Mouse (Mus musculus) ES-E14 (cell line): ENCODE results near the gene Hp. TPM values are rescaled to one million over a fixed set of nuclear protein-coding genes. Genes with fewer than 3 reads are reported as not detected.
A peak's percentile ranks its signal among the peaks of the same experiment; 100 is the strongest.

Experiments
- DNase-seq: peaks from one replicate; pipeline ENCODE4 v3.0.0-alpha.2; 2013; ENCODE audit warnings: low read depth, low spot score
- H3K27ac ChIP-seq: 2 replicates; pipeline ENCODE4 v1.5.1; 2012; ENCODE audit warnings: low read depth, mild to moderate bottlenecking, low read length, moderate library complexity, mixed read lengths; ENCODE audit not compliant: poor library complexity, insufficient read depth, severe bottlenecking
- H3K36me3 ChIP-seq: 2 replicates; pipeline ENCODE4 v1.6.1; 2012; ENCODE audit warnings: mild to moderate bottlenecking, low read length, moderate library complexity, mixed read lengths; ENCODE audit not compliant: control insufficient read depth, poor library complexity, insufficient read depth, severe bottlenecking
- H3K4me1 ChIP-seq, 2 experiments: fragments of 150-350 bp in 1 of 2; sonication (generic) in 1 of 2; 2 replicates each; pipeline ENCODE4 v1.6.1; 2012; ENCODE audit warnings: low read length in 2 of 2, mild to moderate bottlenecking in 1 of 2, mixed read lengths in 1 of 2; ENCODE audit not compliant: control insufficient read depth in 2 of 2, insufficient read depth in 2 of 2, poor library complexity in 1 of 2
- H3K4me3 ChIP-seq, 2 experiments: fragments of 150-350 bp in 1 of 2; sonication (generic) in 1 of 2; 2 replicates each; pipeline ENCODE4 v1.5.1; 2012; ENCODE audit warnings: low read length in 2 of 2, low read depth in 1 of 2, mild to moderate bottlenecking in 1 of 2, mixed read lengths in 1 of 2; ENCODE audit not compliant: insufficient read depth in 1 of 2, poor library complexity in 1 of 2, severe bottlenecking in 1 of 2
- H3K9ac ChIP-seq: 2 replicates; pipeline ENCODE4 v1.6.1; 2012; ENCODE audit warnings: low read depth, mild to moderate bottlenecking, low read length, mixed read lengths; ENCODE audit not compliant: poor library complexity, insufficient read depth, severe bottlenecking
- H3K9me3 ChIP-seq: fragments of 150-350 bp; sonication (generic); 2 replicates; pipeline ENCODE4 v1.6.1; 2012; ENCODE audit warnings: low read depth, mild to moderate bottlenecking, low read length; ENCODE audit not compliant: control insufficient read depth, insufficient read depth
- CHD2 ChIP-seq: IDR thresholded peaks from 2 replicates; pipeline ENCODE4 v1.6.1; 2014; ENCODE audit warnings: mild to moderate bottlenecking, low read depth, low read length, inconsistent platforms
- HCFC1 ChIP-seq: IDR thresholded peaks from 2 replicates; pipeline ENCODE4 v1.6.1; 2012; ENCODE audit warnings: low read length, inconsistent platforms, borderline replicate concordance; ENCODE audit not compliant: insufficient read depth
- MAFK ChIP-seq: IDR thresholded peaks from 2 replicates; pipeline ENCODE4 v1.6.1; 2014; ENCODE audit warnings: mild to moderate bottlenecking, low read depth, low read length, inconsistent platforms; ENCODE audit not compliant: insufficient read depth
- ZC3H11A ChIP-seq: IDR thresholded peaks from 2 replicates; pipeline ENCODE4 v1.6.1; 2012; ENCODE audit warnings: low read depth, mild to moderate bottlenecking, inconsistent platforms, low read length, borderline replicate concordance
- ZNF384 ChIP-seq: IDR thresholded peaks from 2 replicates; pipeline ENCODE4 v1.6.1; 2012; ENCODE audit warnings: low read depth, low read length, inconsistent platforms
- in situ Hi-C, 2 experiments: fragments of 600-800 bp; cut with MboI; formaldehyde crosslinking; loops; one replicate each; pipeline ENCODE4 v1.15.1; 2025; ENCODE audit warnings: low sequenced_read_pairs in 2 of 2, inconsistent platforms in 1 of 2; ENCODE audit not compliant: unreplicated experiment in 2 of 2
- total RNA-seq: library from RNA; depleted of rRNA; stranded (reverse); fragments of 300-350 nt; gene quantifications from 2 replicates; pipeline ENCODE4 v1.2.3, GENCODE M21; 2012; rRNA removed

Gene Hp
- total RNA-seq, 1 experiment: not detected

GRCm38 (mm10) chr8:109536703-109537102 is 42.3 kb downstream of the Hp start:
- Histone ChIP-seq H3K27ac (no peak overlapping the region), H3K4me1 (peaks cover 0 to 8% of the 10 kb centered on the region in 2 experiments; a peak in 1 of 4 replicates), H3K9ac (no peak overlapping the region), H3K9me3 (no peaks in the 10 kb centered on the region), H3K36me3 (no peaks in the 10 kb centered on the region), H3K4me3 (peak overlapping the region in 1 of 2 experiments; percentile 61; a peak in 2 of 4 replicates)
- DNase-seq: peak; percentile 87
- in situ Hi-C loops: no loop called here
- TF ChIP-seq MAFK (no peak), HCFC1 (no peak), ZC3H11A (0 out of 2 replicates have a peak, but pooled peaks have one; percentile 11), ZNF384 (no peak)

GRCm38 (mm10) chr8:109535140-109535990 is 43.6 kb downstream of the Hp start:
- peak overlapping the region in 1 of 2 experiments; percentile 20; a peak in 1 of 4 replicates for H3K4me3 ChIP-seq
- in situ Hi-C loops: no loop called here
- H3K4me1 ChIP-seq: peaks cover 0 to 8% of the 10 kb centered on the region in 2 experiments; a peak in 1 of 4 replicates
- H3K36me3 ChIP-seq: no peaks in the 10 kb centered on the region
- peak; percentile 55 for DNase-seq
- no peak overlapping the region for H3K27ac ChIP-seq
- no peaks in the 10 kb centered on the region for H3K9me3 ChIP-seq
- no peak overlapping the region for H3K9ac ChIP-seq
- no peak for TF ChIP-seq HCFC1
- TF ChIP-seq CHD2: no peak
- TF ChIP-seq MAFK: no peak
- 0 out of 2 replicates have a peak, but pooled peaks have one; percentile 41 for TF ChIP-seq ZNF384
- 0 out of 2 replicates have a peak, but pooled peaks have one; percentile 41 for TF ChIP-seq ZC3H11A

Other genes starting within 250 kb of the Hp start
- not detected in 2 replicates for gene Pmfbp1, start 85.1 kb downstream of the Hp start, total RNA-seq
- gene Dhx38, start 13.3 kb downstream of the Hp start, total RNA-seq: 54.7 and 61.8 TPM in 2 replicates
- 4.1 and 7.8 TPM in 2 replicates for gene Txnl4b, start 13.3 kb downstream of the Hp start, total RNA-seq
- gene Dhodh, start 29.5 kb upstream of the Hp start, total RNA-seq: 57.3 and 103 TPM in 2 replicates
- 0.54 and 0.58 TPM in 2 replicates for gene Pkd1l3, start 35.3 kb upstream of the Hp start, total RNA-seq
- gene Ist1, start 114.1 kb upstream of the Hp start, total RNA-seq: 22.8 and 28.5 TPM in 2 replicates
- 8.7 and 9.1 TPM in 2 replicates for gene Zfp821, start 126.4 kb upstream of the Hp start, total RNA-seq
- 12.3 and 13.2 TPM in 2 replicates for gene Atxn1l, start 158.6 kb upstream of the Hp start, total RNA-seq
- 31.3 and 51.4 TPM in 2 replicates for gene Ap1g1, start 199.4 kb upstream of the Hp start, total RNA-seq